Mouse (Mus musculus): ENCODE measurements at regions not wholly inside any gene's neighbourhood (a gene's known extent, or its start where the extent isn't known, plus 50 kb on each side); places are given as distances from the start of the nearest gene placed in this dataset.
A peak's percentile ranks its signal among the peaks of the same experiment; 100 is the strongest.

DNA sequence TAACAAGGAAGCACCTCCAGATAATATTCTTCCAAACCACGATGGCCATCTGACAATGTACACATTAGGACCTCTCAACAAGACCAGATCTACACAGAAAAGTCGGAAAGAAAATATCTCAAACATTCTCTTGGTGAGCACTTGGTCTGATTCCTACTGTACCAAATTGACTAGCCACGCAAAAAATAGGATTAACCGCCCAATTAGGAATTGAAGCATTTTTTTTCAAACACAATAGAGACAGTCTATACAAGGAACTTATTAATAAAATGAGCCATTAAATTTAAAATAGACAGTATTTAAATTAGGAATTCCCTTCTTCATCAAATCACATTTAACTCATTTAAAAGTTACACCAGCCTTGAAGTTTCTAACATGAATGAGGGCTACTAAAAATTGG lies 655.0 kb downstream of the Car8 start:
- Histone ChIP-seq H3K27me3 (ENCODE audit: control insufficient read depth, insufficient read depth, low read length) (no peaks in the 10 kb centered on the region), H3K36me3 (replicated peaks; ENCODE audit: control insufficient read depth, insufficient read depth) (no peaks in the 10 kb centered on the region), H3K27ac (no peak overlapping the region), H3K9me3 (ENCODE audit: control insufficient read depth, low read length) (no peaks in the 10 kb centered on the region), H3K4me2 (replicated peaks) (no peak overlapping the region), H3K4me3 (replicated peaks; ENCODE audit: low read length) (no peak overlapping the region), H3K4me1 (replicated peaks; ENCODE audit: control insufficient read depth, insufficient read depth, low read length) (peaks cover 15% of the 10 kb centered on the region), H3K9ac (no peak overlapping the region)
- ATAC-seq (ENCODE audit: low FRiP score) (no peak), DNase-seq (ENCODE audit: low spot score) (no peak)
- 85% methylated on average over 4 of the region's 4 CpGs for WGBS

DNA sequence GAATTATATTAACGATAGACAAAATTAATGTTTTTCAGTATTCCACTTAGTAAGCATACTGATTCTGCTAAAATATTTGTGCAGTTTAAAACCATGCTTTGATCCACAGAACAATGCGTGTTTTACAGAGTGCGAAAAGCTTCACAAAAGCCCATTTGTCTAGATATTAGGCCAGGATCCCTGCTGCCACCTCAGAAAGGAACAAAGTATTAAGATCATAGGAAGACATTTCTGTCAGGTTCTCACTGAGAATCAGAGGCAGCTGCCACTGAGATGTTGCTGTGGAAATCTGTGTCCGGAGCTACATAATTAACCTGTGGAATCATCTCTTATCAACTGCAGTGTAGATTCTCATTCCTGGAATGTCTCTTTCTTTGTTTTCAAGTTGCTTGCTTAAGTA lies 656.9 kb downstream of the Car8 start:
- no peaks in the 10 kb centered on the region for H3K36me3 ChIP-seq (replicated peaks; ENCODE audit: control insufficient read depth, insufficient read depth)
- H3K9me3 ChIP-seq (ENCODE audit: control insufficient read depth, low read length), result no peaks in the 10 kb centered on the region
- ATAC-seq (ENCODE audit: low FRiP score), result no peak
- H3K27me3 ChIP-seq (ENCODE audit: control insufficient read depth, insufficient read depth, low read length), result no peaks in the 10 kb centered on the region
- H3K4me3 ChIP-seq (replicated peaks; ENCODE audit: low read length), result no peak overlapping the region
- peak overlapping the region; percentile 14 for H3K9ac ChIP-seq
- peak overlapping the region; percentile 36 for H3K4me2 ChIP-seq (replicated peaks)
- peak overlapping the region; percentile 84 for H3K27ac ChIP-seq
- peaks cover 15% of the 10 kb centered on the region for H3K4me1 ChIP-seq (replicated peaks; ENCODE audit: control insufficient read depth, insufficient read depth, low read length)
- DNase-seq (ENCODE audit: low spot score), result no peak
- whole genome bisulfite sequencing, result 49% methylated on average over 4 of the region's 4 CpGs

DNA sequence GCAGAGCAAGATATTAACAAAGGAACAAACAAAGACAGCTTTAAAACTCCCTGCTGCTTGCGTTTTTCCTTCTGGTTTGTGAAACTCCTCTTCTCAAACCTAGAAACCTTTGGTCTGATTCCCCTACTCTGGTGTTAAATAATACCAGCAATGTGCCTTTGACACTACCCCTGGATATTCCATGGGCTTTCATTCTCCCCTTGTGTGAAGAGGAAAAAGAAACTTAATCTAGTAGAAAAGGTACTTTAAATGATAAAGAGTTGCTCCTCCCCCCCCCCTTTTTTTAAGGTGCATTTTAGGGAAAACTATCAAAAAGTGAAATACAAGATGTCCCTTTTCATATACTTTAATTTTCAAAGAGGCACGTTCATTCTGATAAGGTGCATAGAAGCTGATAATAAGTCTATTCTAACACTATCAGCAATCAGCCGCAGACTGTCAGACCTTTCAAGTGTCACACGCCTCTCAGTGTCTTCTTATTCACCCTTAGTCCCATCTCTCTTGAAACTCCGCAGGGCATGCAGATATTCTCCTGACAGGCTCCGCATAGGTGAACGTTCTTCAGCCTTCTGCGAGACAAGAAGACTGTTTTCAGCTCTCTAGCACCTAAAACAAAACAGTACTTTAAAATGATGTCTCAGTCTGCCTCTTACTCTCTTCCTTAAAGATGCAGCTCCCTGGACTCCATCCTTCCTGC lies 657.5 kb downstream of the Car8 start:
- Histone ChIP-seq H3K4me2 (replicated peaks) (peak overlapping the region; percentile 36), H3K9me3 (ENCODE audit: control insufficient read depth, low read length) (no peaks in the 10 kb centered on the region), H3K9ac (peak overlapping the region; percentile 36), H3K4me3 (replicated peaks; ENCODE audit: low read length) (no peak overlapping the region), H3K27ac (peak overlapping the region; percentile 84), H3K36me3 (replicated peaks; ENCODE audit: control insufficient read depth, insufficient read depth) (no peaks in the 10 kb centered on the region), H3K4me1 (replicated peaks; ENCODE audit: control insufficient read depth, insufficient read depth, low read length) (peaks cover 15% of the 10 kb centered on the region), H3K27me3 (ENCODE audit: control insufficient read depth, insufficient read depth, low read length) (no peaks in the 10 kb centered on the region)
- no peak for DNase-seq (ENCODE audit: low spot score)
- peak; percentile 18; the same call in 1 of the 2 replicates for ATAC-seq (ENCODE audit: low FRiP score)
- 17% methylated on average over 8 of the region's 8 CpGs for WGBS

- DNase-seq (ENCODE audit: low spot score) (peak; percentile 77), ATAC-seq (ENCODE audit: low FRiP score) (peak; percentile 73)
- Histone ChIP-seq H3K27me3 (ENCODE audit: control insufficient read depth, insufficient read depth, low read length) (no peaks in the 10 kb centered on the region), H3K9me3 (ENCODE audit: control insufficient read depth, low read length) (no peaks in the 10 kb centered on the region), H3K4me1 (replicated peaks; ENCODE audit: control insufficient read depth, insufficient read depth, low read length) (peaks cover 15% of the 10 kb centered on the region), H3K4me2 (replicated peaks) (peak overlapping the region; percentile 36), H3K9ac (peak overlapping the region; percentile 36), H3K27ac (peak overlapping the region; percentile 84), H3K36me3 (replicated peaks; ENCODE audit: control insufficient read depth, insufficient read depth) (no peaks in the 10 kb centered on the region), H3K4me3 (replicated peaks; ENCODE audit: low read length) (no peak overlapping the region)
- 47% methylated on average over 10 of the region's 10 CpGs for WGBS
Observed at GRCm38 (mm10) chr4:7580554-7581219, 658.2 kb downstream of the Car8 start.

- DNase-seq (ENCODE audit: low spot score), result no peak
- H3K27ac ChIP-seq, result no peak overlapping the region
- WGBS, result 58% methylated on average over 2 of the region's 2 CpGs
- no peak overlapping the region for H3K9ac ChIP-seq
- H3K4me2 ChIP-seq (replicated peaks), result no peak overlapping the region
- no peak overlapping the region for H3K4me3 ChIP-seq (replicated peaks; ENCODE audit: low read length)
- ATAC-seq (ENCODE audit: low FRiP score), result peak; percentile 66; the same call in 1 of the 2 replicates
- H3K36me3 ChIP-seq (replicated peaks; ENCODE audit: control insufficient read depth, insufficient read depth), result no peaks in the 10 kb centered on the region
- H3K9me3 ChIP-seq (ENCODE audit: control insufficient read depth, low read length), result no peaks in the 10 kb centered on the region
- H3K27me3 ChIP-seq (ENCODE audit: control insufficient read depth, insufficient read depth, low read length), result no peaks in the 10 kb centered on the region
- H3K4me1 ChIP-seq (replicated peaks; ENCODE audit: control insufficient read depth, insufficient read depth, low read length), result no peaks in the 10 kb centered on the region
Observed at GRCm38 (mm10) chr4:7574011-7574410, 664.8 kb downstream of the Car8 start.

DNA sequence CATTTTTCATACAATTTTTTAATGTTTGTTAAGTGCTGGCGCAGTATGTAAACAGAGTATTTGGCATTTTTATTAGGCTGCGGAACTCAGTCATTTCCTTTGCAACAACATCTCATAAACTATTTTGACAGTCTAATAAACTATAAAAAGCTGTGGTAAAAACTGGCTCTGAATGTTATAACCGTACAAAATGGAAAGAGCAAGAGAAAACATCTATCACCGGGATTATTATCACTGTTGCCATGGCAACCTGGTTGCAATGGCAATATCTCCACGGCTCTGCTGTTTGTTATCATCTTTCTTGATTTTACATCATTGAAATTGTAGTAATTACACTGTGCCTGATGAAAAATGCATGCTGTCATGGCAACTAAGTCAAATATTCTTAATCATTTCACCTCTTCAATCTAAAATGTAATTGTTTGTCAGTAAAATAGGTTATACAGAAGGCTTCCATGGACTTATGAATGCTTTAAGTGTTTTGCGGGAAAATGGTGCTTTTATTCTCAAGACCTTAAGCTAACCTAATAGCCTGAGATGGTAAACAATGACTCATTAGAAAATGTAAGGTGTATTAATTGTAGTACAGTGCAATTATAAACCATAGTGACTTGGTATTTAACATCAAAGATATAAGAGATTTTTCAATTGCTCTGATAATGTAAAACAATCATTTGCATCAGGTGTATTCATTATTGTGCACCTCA lies 671.0 kb downstream of the Car8 start:
- H3K27ac ChIP-seq, result peak overlapping the region; percentile 62
- DNase-seq (ENCODE audit: low spot score) (peak; percentile 75), ATAC-seq (ENCODE audit: low FRiP score) (peak; percentile 70)
- H3K36me3 ChIP-seq (replicated peaks; ENCODE audit: control insufficient read depth, insufficient read depth), result no peaks in the 10 kb centered on the region
- no peaks in the 10 kb centered on the region for H3K27me3 ChIP-seq (ENCODE audit: control insufficient read depth, insufficient read depth, low read length)
- H3K4me3 ChIP-seq (replicated peaks; ENCODE audit: low read length), result no peak overlapping the region
- WGBS, result 45% methylated on average over 6 of the region's 6 CpGs
- H3K4me1 ChIP-seq (replicated peaks; ENCODE audit: control insufficient read depth, insufficient read depth, low read length), result peaks cover 9% of the 10 kb centered on the region
- H3K4me2 ChIP-seq (replicated peaks), result peak overlapping the region; percentile 17; the same call in 1 of the 2 replicates
- no peak overlapping the region for H3K9ac ChIP-seq
- no peaks in the 10 kb centered on the region for H3K9me3 ChIP-seq (ENCODE audit: control insufficient read depth, low read length)

GRCm38 (mm10) chr4:7559867-7560832 lies 678.7 kb downstream of the Car8 start:
- ATAC-seq (ENCODE audit: low FRiP score) (no peak), DNase-seq (ENCODE audit: low spot score) (no peak)
- no peaks in the 10 kb centered on the region for H3K4me1 ChIP-seq (replicated peaks; ENCODE audit: control insufficient read depth, insufficient read depth, low read length)
- WGBS, result 81% methylated on average over 7 of the region's 7 CpGs
- no peak overlapping the region for H3K4me3 ChIP-seq (replicated peaks; ENCODE audit: low read length)
- no peak overlapping the region for H3K4me2 ChIP-seq (replicated peaks)
- H3K27me3 ChIP-seq (ENCODE audit: control insufficient read depth, insufficient read depth, low read length), result no peaks in the 10 kb centered on the region
- H3K27ac ChIP-seq, result no peak overlapping the region
- no peaks in the 10 kb centered on the region for H3K36me3 ChIP-seq (replicated peaks; ENCODE audit: control insufficient read depth, insufficient read depth)
- no peaks in the 10 kb centered on the region; the same call in 1 of the 2 replicates for H3K9me3 ChIP-seq (ENCODE audit: control insufficient read depth, low read length)
- H3K9ac ChIP-seq, result no peak overlapping the region

DNA sequence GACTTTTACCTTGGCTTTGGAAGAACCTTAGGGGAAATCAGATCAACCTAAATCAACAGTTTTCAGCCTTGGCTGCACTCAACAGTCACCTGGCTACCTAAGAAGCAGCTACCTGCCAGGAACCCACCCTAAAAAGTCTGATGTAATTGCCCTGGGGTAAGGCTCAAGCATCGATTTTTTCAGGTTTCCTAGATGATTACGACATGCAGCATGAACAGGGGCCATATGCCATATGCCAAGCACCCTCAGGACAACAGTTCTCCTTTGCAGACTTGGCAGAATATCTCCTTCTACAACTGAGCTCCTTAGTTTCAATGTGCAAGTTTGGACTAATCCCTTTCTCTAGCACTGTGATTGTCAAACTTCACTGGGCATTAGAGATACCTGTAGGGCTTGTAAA lies 680.1 kb downstream of the Car8 start:
- WGBS, result 89% methylated on average over 2 of the region's 2 CpGs
- H3K27me3 ChIP-seq (ENCODE audit: control insufficient read depth, insufficient read depth, low read length), result no peaks in the 10 kb centered on the region
- no peak overlapping the region for H3K4me2 ChIP-seq (replicated peaks)
- no peaks in the 10 kb centered on the region for H3K4me1 ChIP-seq (replicated peaks; ENCODE audit: control insufficient read depth, insufficient read depth, low read length)
- ATAC-seq (ENCODE audit: low FRiP score) (no peak), DNase-seq (ENCODE audit: low spot score) (no peak)
- H3K4me3 ChIP-seq (replicated peaks; ENCODE audit: low read length), result no peak overlapping the region
- no peak overlapping the region for H3K9ac ChIP-seq
- no peaks in the 10 kb centered on the region; the same call in 1 of the 2 replicates for H3K9me3 ChIP-seq (ENCODE audit: control insufficient read depth, low read length)
- no peaks in the 10 kb centered on the region for H3K36me3 ChIP-seq (replicated peaks; ENCODE audit: control insufficient read depth, insufficient read depth)
- H3K27ac ChIP-seq, result no peak overlapping the region
